Mouse (Mus musculus) regulatory T cell (primary cell): ENCODE measurements at regions not wholly inside any gene's neighbourhood (a gene's known extent, or its start where the extent isn't known, plus 50 kb on each side); places are given as distances from the start of the nearest gene placed in this dataset.

Experiments used
- in situ Hi-C: fragments of 300-600 bp; cut with MboI, MseI; formaldehyde crosslinking; loops from one replicate; pipeline ENCODE4 v1.15.1; 2025; ENCODE audit warnings: high pct_unique_total_duplicates

GRCm38 (mm10) chr9:120676771-120677170 lies 105.5 kb downstream of the Rpl14 start:
- in situ Hi-C loops = no loop called here

GRCm38 (mm10) chr9:120677216-120677615 lies 106.0 kb downstream of the Rpl14 start:
- in situ Hi-C loops = no loop called here

- in situ Hi-C loops = no loop called here
Observed at GRCm38 (mm10) chr9:120679822-120680426, 108.7 kb downstream of the Rpl14 start.

- in situ Hi-C loops = no loop called here
Observed at GRCm38 (mm10) chr9:120681404-120681803, 110.2 kb downstream of the Rpl14 start.

GRCm38 (mm10) chr9:120685961-120686360 lies 114.7 kb downstream of the Rpl14 start:
- in situ Hi-C loops = no loop called here

GRCm38 (mm10) chr9:120689025-120689424 lies 117.8 kb downstream of the Rpl14 start:
- in situ Hi-C loops = no loop called here

- in situ Hi-C loops = loop anchor here (5.0 kb wide), 1 partner anchor 87 kb away; no protein-coding TSS in a partner anchor
Observed at GRCm38 (mm10) chr9:120690510-120690909, 119.3 kb downstream of the Rpl14 start.

- in situ Hi-C loops = loop anchor here (5.0 kb wide), 1 partner anchor 86 kb away; no protein-coding TSS in a partner anchor
Observed at GRCm38 (mm10) chr9:120690961-120691941, 120.0 kb downstream of the Rpl14 start.

- in situ Hi-C loops = loop anchor here (5.0 kb wide), 1 partner anchor 85 kb away; no protein-coding TSS in a partner anchor
Observed at GRCm38 (mm10) chr9:120691971-120692401, 120.7 kb downstream of the Rpl14 start.

- in situ Hi-C loops = loop anchor here (5.0 kb wide), 1 partner anchor 83 kb away; no protein-coding TSS in a partner anchor
Observed at GRCm38 (mm10) chr9:120694457-120694856, 123.2 kb downstream of the Rpl14 start.

- in situ Hi-C loops = no loop called here
Observed at GRCm38 (mm10) chr9:120695966-120696365, 124.7 kb downstream of the Rpl14 start.

GRCm38 (mm10) chr9:120697749-120698148 lies 126.5 kb downstream of the Rpl14 start:
- in situ Hi-C loops = no loop called here

- in situ Hi-C loops = no loop called here
Observed at GRCm38 (mm10) chr9:120699781-120700180, 128.5 kb downstream of the Rpl14 start.

- in situ Hi-C loops = no loop called here
Observed at GRCm38 (mm10) chr9:120702836-120703235, 131.6 kb downstream of the Rpl14 start.

- in situ Hi-C loops = no loop called here
Observed at GRCm38 (mm10) chr9:120703291-120703930, 132.2 kb downstream of the Rpl14 start.

GRCm38 (mm10) chr9:120706562-120707198 lies 135.4 kb downstream of the Rpl14 start:
- in situ Hi-C loops = no loop called here

GRCm38 (mm10) chr9:120708507-120708906 lies 137.3 kb downstream of the Rpl14 start:
- in situ Hi-C loops = no loop called here

- in situ Hi-C loops = no loop called here
Observed at GRCm38 (mm10) chr9:120709146-120709655, 138.0 kb downstream of the Rpl14 start.

- in situ Hi-C loops = no loop called here
Observed at GRCm38 (mm10) chr9:120712987-120713386, 141.7 kb downstream of the Rpl14 start.

GRCm38 (mm10) chr9:120715665-120716121 lies 144.4 kb downstream of the Rpl14 start:
- in situ Hi-C loops = no loop called here

GRCm38 (mm10) chr9:120718812-120719211 lies 147.6 kb downstream of the Rpl14 start:
- in situ Hi-C loops = no loop called here
